Mouse (Mus musculus) colon, adult 2 months (tissue): ENCODE measurements around the gene Sf3b4. TPM values are rescaled to one million over a fixed set of nuclear protein-coding genes. Genes with fewer than 3 reads are reported as not detected.

Experiments
- polyA plus RNA-seq: library from polyadenylated mRNA; depleted of rRNA; stranded (reverse); fragments of >200 nt; gene quantifications from 2 replicates; pipeline ENCODE4 v1.2.3, GENCODE M21; 2012; rRNA removed

Gene Sf3b4
- polyA plus RNA-seq = 72.6 and 80.8 TPM in 2 replicates

DNA sequence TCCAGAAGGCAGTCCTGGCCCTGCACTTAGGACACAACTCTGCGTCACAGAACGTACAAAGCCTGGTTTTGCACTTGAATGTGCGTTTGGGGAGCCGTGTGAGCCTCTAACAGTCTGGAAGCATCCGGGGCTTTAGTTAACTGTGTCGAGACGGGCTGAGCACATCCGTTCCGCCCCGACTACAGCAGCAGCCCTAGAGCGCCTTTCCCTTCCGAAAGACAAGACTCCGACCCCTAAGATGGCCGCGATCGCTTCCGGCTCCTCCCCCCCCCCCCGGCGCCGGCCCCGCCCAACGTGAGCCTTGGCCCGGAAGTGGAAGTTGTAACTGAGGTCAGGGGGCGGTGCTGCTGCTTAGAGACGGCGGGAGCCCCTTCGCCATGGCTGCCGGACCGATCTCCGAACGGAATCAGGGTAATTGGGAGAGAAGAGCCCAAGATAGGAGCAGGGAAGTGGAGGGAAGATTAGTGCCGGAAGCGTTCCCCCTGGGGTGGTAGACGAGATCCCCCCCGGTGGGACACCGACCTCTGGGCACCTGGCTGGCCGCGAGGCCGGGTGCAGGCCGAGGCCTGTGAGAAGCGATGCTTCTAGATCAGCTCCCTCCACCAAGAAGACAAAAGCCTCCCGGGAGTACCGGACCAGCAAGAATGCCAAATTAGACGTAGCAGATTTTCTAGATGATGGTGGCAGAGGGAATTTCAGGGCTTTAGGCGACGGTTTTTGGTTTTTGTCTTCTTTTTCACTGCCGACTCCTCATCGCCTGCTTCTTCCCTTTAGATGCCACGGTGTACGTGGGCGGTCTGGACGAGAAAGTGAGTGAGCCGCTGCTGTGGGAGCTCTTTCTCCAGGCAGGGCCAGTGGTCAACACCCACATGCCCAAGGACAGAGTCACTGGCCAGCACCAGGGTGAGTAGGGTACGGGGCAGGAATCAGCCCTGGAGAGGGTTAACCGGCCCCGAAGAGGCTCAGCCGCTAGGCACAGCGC, at the start of gene Sf3b4:
Gene Sf3b4, plus strand, starts transcription at position 136 of the 982 bp plus-strand sequence.

DNA sequence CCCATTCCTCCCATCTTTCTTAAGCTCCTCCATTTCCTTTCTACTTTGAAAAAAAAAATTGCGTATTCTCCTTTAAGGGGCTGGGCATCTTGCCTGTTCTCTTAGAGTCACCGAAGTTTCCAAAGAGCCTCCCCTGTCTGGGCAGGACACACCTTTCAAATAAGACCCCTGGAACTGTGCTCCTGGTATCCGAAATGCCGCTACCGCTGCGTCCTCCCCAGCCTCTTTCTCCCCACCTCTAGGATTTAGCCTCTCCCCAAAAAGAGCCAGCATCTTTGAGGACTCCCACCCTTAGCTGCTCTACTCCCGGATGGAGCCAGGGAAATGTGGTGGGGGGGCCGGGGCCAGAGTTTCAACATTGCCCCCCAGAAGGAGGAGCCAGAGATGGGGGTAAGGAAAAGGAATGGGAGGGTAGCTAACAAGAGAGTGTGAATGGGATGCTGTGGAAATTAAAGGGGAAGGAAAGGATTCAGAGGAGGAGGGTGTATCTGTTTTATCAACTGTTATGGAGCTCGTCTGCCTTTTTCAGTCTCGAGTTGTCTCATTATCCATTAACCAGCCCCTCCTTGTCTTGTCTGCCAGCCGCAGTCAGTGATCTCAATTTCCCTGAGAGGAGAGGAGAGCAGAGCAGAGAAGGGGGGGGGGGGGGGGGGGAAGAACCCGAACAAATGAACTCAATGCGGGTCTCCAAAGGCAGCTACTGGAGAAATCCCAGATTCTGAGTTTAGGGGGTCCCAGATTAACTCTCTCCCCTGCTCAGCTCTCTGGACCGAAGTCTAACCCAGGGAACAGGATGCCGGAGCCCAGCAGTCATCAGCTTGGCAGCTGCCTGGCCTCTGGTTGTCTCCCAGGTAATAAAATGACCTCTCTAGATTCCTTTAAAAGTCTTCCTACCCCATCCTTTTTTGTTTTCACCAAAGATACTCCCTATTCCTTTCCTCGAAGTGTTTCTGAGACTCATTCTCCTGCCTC, 10.0 kb upstream of the Sf3b4 start, which contains the start of gene Mtmr11:
Gene Mtmr11, plus strand, starts transcription at position 136 of the 972 bp plus-strand sequence.

DNA sequence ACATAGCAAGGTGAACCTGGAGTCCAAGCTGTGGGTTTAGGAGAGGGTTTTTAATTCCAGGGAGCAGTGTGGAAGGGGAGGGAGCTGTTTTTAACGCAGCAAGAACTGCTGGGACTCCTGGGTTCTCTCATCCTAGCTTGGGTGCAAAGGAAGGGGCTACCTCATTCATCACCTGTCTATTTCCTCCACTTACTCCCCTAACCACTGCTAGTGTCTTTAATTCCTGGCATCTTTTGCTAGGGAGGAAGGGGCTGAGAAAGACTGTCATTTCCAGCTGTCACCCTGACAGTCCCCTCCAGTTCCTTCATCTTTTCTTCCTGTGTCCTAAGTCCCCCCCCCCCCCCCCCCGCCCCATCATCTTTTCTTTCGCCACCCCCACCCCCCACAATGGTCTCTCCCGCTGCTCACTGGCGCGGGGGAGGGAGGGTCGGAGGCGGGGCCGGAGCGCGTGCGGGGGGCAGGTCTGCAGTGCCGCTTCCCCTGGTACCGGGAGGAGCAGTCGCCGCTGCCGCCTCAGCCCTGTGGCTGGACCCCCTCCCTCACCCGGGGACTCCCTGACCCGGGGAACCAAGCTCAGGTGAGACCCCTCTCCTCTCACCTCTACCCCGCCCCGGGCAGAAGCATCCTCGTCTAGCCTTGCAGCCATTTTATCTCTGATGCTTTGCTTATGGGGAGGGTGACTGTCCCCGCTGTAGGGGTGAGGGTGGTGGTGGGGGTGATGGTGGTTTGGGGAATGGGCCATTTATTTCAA, 8.8 kb downstream of the Sf3b4 start, which contains the start of gene Sv2a:
Gene Sv2a, plus strand, starts transcription at position 425 of the 751 bp plus-strand sequence.

DNA sequence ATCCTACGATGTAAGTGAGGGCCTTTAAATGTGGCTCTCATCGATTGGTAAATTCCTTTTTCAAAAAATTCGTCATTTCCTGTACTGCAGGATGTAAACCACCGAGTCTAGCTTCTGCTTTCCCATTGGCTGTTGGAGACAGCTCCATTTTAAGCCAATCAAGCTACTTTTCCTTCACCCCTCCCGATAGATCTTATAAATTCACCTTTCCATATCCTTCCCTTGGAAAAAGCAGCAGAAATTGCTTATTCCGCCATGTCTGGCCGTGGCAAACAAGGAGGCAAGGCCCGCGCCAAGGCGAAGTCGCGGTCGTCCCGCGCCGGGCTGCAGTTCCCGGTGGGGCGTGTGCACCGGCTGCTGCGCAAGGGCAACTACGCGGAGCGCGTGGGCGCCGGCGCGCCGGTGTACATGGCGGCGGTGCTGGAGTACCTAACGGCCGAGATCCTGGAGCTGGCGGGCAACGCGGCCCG, 47.6 kb downstream of the Sf3b4 start, which contains the start of the genes Bola1 and Hist2h2ab:
Gene Bola1, minus strand, starts transcription at position 49 of the 470 bp plus-strand sequence.
Gene Hist2h2ab, plus strand, starts transcription at position 205 of the 470 bp plus-strand sequence.

DNA sequence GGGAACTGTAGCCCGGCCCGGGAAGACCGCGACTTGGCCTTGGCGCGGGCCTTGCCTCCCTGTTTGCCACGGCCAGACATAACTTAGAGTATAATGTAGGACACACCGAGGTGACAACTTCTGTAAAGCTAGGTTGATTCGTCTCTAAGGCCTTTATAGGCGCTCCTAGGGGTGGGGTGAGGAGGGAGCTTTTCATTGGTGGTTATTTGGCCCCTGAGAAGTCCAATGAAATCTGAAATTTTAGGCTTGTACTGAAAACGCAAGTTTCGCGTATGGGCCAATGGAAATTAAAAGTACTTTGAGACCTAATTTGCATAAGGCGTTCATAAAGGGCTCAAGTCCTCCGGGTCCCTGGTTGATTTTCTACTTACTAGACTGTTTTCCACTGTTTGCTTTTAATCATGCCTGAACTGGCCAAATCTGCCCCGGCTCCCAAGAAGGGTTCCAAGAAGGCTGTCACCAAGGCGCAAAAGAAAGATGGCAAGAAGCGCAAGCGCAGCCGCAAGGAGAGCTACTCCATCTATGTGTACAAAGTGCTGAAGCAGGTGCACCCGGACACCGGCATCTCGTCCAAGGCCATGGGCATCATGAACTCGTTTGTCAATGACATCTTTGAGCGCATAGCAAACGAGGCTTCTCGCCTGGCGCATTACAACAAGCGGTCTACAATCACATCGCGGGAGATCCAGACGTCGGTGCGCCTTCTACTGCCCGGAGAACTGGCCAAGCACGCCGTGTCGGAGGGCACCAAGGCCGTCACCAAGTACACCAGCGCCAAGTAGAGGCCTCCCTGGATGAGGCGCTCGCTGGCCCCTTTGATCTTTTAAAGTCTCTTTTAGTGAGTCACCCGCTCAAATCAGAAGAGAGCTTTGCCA, 48.9 kb downstream of the Sf3b4 start, which contains the start of the genes Hist2h2ac and Hist2h2be:
Gene Hist2h2ac, minus strand, starts transcription at position 116 of the 875 bp plus-strand sequence.
Gene Hist2h2be, plus strand, starts transcription at position 355 of the 875 bp plus-strand sequence.

Other genes with a start within 250 kb of the Sf3b4 start
- 4.6 and 12.0 TPM in 2 replicates for gene Anp32e, start 243.1 kb upstream of the Sf3b4 start, polyA plus RNA-seq
- 30.2 and 42.1 TPM in 2 replicates for gene Plekho1, start 176.3 kb upstream of the Sf3b4 start, polyA plus RNA-seq
- gene Vps45, start 113.9 kb upstream of the Sf3b4 start, polyA plus RNA-seq = 3.4 and 4.2 TPM in 2 replicates
- gene Otud7b, start 67.8 kb upstream of the Sf3b4 start, polyA plus RNA-seq = 16.0 and 17.8 TPM in 2 replicates
- 38.7 and 44.7 TPM in 2 replicates for gene Mtmr11, start 10.3 kb upstream of the Sf3b4 start, polyA plus RNA-seq
- 2.3 and 2.5 TPM in 2 replicates for gene Sv2a, start 8.8 kb downstream of the Sf3b4 start, polyA plus RNA-seq
- 73.9 and 91.3 TPM in 2 replicates for gene Bola1, start 47.4 kb downstream of the Sf3b4 start, polyA plus RNA-seq
- 1.8 and 8.0 TPM in 2 replicates for gene Hist2h2ab, start 47.5 kb downstream of the Sf3b4 start, polyA plus RNA-seq
- 18.8 and 23.5 TPM in 2 replicates for gene Hist2h2ac, start 48.5 kb downstream of the Sf3b4 start, polyA plus RNA-seq
- 4.2 and 4.6 TPM in 2 replicates for gene Hist2h2be, start 48.8 kb downstream of the Sf3b4 start, polyA plus RNA-seq
- gene Hist2h3c2, start 66.8 kb downstream of the Sf3b4 start, polyA plus RNA-seq = 105 and 114 TPM in 2 replicates
- 291 and 333 TPM in 2 replicates for gene Hist2h2aa2, start 67.9 kb downstream of the Sf3b4 start, polyA plus RNA-seq
- gene Hist2h2aa1, start 73.2 kb downstream of the Sf3b4 start, polyA plus RNA-seq = 316 and 418 TPM in 2 replicates
- not detected in 2 replicates for gene Hist2h3c1, start 74.4 kb downstream of the Sf3b4 start, polyA plus RNA-seq
- 6.2 and 7.7 TPM in 2 replicates for gene Hist2h4, start 91.0 kb downstream of the Sf3b4 start, polyA plus RNA-seq
- gene Hist2h3b, start 96.3 kb downstream of the Sf3b4 start, polyA plus RNA-seq = 93.7 and 97.1 TPM in 2 replicates
- gene Hist2h2bb, start 97.4 kb downstream of the Sf3b4 start, polyA plus RNA-seq = 9.4 and 9.5 TPM in 2 replicates
- 1.2 and 1.6 TPM in 2 replicates for gene Fcgr1, start 121.6 kb downstream of the Sf3b4 start, polyA plus RNA-seq